Mouse (Mus musculus): ENCODE measurements around the gene Plcg1.

Gene Plcg1

GRCm38 (mm10) chr2:160768997-160769396 is 37.9 kb downstream of the Plcg1 start:
- in situ Hi-C loops (cut with MboI, MseI): no loop called here

- in situ Hi-C loops (cut with MboI, MseI): no loop called here
Measured at GRCm38 (mm10) chr2:160770409-160770808, 39.3 kb downstream of the Plcg1 start.

GRCm38 (mm10) chr2:160770871-160771270 is 39.8 kb downstream of the Plcg1 start:
- in situ Hi-C loops (cut with MboI, MseI): no loop called here

GRCm38 (mm10) chr2:160771325-160772276 is 40.5 kb downstream of the Plcg1 start:
- in situ Hi-C loops (cut with MboI, MseI): no loop called here

GRCm38 (mm10) chr2:160778034-160778433 is 46.9 kb downstream of the Plcg1 start:
- in situ Hi-C loops (cut with MboI, MseI): no loop called here

GRCm38 (mm10) chr2:160780154-160780833 is 49.2 kb downstream of the Plcg1 start:
- in situ Hi-C loops (cut with MboI, MseI): no loop called here

- in situ Hi-C loops (cut with MboI, MseI): no loop called here
Measured at GRCm38 (mm10) chr2:160780834-160781219, 49.7 kb downstream of the Plcg1 start.

GRCm38 (mm10) chr2:160786333-160786732 is 55.2 kb downstream of the Plcg1 start:
- in situ Hi-C loops (cut with MboI, MseI): no loop called here

GRCm38 (mm10) chr2:160789046-160789445 is 57.9 kb downstream of the Plcg1 start:
- in situ Hi-C loops (cut with MboI, MseI): no loop called here

- in situ Hi-C loops (cut with MboI, MseI): no loop called here
Measured at GRCm38 (mm10) chr2:160789741-160790140, 58.6 kb downstream of the Plcg1 start.

GRCm38 (mm10) chr2:160793117-160793516 is 62.0 kb downstream of the Plcg1 start:
- in situ Hi-C loops (cut with MboI, MseI): no loop called here

- in situ Hi-C loops (cut with MboI, MseI): no loop called here
Measured at GRCm38 (mm10) chr2:160796973-160797372, 65.9 kb downstream of the Plcg1 start.

GRCm38 (mm10) chr2:160798206-160798605 is 67.1 kb downstream of the Plcg1 start:
- in situ Hi-C loops (cut with MboI, MseI): no loop called here

- in situ Hi-C loops (cut with MboI, MseI): no loop called here
Measured at GRCm38 (mm10) chr2:160800967-160801366, 69.9 kb downstream of the Plcg1 start.

- in situ Hi-C loops (cut with MboI, MseI): no loop called here
Measured at GRCm38 (mm10) chr2:160802326-160802725, 71.2 kb downstream of the Plcg1 start.

- in situ Hi-C loops (cut with MboI, MseI): no loop called here
Measured at GRCm38 (mm10) chr2:160804794-160805527, 73.9 kb downstream of the Plcg1 start.

- in situ Hi-C loops (cut with MboI, MseI): no loop called here
Measured at GRCm38 (mm10) chr2:160806091-160806521, 75.0 kb downstream of the Plcg1 start.

- in situ Hi-C loops (cut with MboI, MseI): no loop called here
Measured at GRCm38 (mm10) chr2:160810376-160810775, 79.3 kb downstream of the Plcg1 start.

- in situ Hi-C loops (cut with MboI, MseI): no loop called here
Measured at GRCm38 (mm10) chr2:160810802-160811201, 79.7 kb downstream of the Plcg1 start.

Data from T-helper 2 cell (primary cell).